Mouse (Mus musculus) cerebellum, adult (tissue): ENCODE results near the gene Samd8.

Source experiments
- ATAC-seq: cut with Nextera tagmentation; 2 replicates; pipeline ENCODE4 v1.9.2; 2017; ENCODE audit warnings: mild to moderate bottlenecking, moderate library complexity, mixed read lengths; ENCODE audit not compliant: insufficient number of reproducible peaks, low FRiP score, low TSS enrichment

Samd8 gene

GRCm38 (mm10) chr14:21822795-21823374 is 72.6 kb downstream of the Samd8 start:
- peak; percentile 60; the same call in 1 of the 2 replicates for ATAC-seq

- ATAC-seq: no peak
These were observed 73.6 kb downstream of the Samd8 start for GRCm38 (mm10) chr14:21823897-21824296.

GRCm38 (mm10) chr14:21824938-21825337 is 74.6 kb downstream of the Samd8 start, which contains the start of gene Vdac2:
Gene Vdac2 (plus strand): TSS chr14:21825238.
- no peak for ATAC-seq

- ATAC-seq: no peak
These were observed 75.6 kb downstream of the Samd8 start for GRCm38 (mm10) chr14:21825786-21826491.

GRCm38 (mm10) chr14:21830876-21831767 is 80.8 kb downstream of the Samd8 start:
- ATAC-seq: peak; percentile 93

- ATAC-seq: no peak; the same call in 1 of the 2 replicates
These were observed 81.6 kb downstream of the Samd8 start for GRCm38 (mm10) chr14:21831830-21832403.

- ATAC-seq: no peak
These were observed 88.1 kb downstream of the Samd8 start for GRCm38 (mm10) chr14:21838336-21839017.

GRCm38 (mm10) chr14:21841819-21842592 is 91.7 kb downstream of the Samd8 start:
- ATAC-seq: no peak

GRCm38 (mm10) chr14:21843263-21843662 is 92.9 kb downstream of the Samd8 start:
- ATAC-seq: no peak

- no peak for ATAC-seq
These were observed 96.6 kb downstream of the Samd8 start for GRCm38 (mm10) chr14:21846827-21847380.

- 0 out of 2 replicates have a peak, but pooled peaks have one; percentile 16 for ATAC-seq
These were observed 97.2 kb downstream of the Samd8 start for GRCm38 (mm10) chr14:21847381-21848165.
